ENCODE assay signal across 9 mouse cellular contexts in the genomic region with DNA sequence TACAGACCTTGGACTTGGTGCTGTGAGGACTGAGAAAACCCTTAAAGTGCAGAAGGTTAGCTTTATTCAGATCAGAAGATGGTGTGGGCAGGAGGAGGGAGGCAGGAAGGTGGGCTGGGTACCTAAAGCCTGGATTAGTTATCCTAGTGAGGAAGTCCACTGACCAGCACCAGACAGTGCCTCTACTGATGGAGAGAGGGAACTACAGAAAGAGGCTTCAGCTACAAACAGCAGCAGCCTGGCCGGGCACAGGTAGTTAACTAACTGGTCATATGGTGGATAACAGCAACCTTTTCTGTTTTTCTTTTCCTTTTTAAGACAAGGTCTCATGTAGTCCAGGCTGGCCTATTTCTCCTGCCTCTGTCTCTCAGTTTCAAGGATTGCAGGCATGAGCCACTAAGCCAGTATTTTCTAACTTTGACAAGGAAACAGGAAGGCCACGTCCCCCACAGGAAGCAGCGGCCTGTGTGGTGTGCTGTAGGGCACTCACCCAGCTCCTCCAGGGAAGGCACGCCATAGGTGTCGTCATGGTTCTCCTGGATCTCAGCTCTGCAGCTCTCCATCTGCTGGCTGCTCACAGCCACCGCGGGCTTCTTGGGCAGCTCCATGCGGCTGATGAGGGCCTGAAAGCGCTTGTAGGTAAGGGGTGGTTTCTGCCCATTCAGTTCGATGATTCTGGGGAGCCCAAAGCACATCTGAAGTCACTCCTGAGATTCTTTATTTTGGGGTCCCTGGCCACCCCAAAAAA. TPM values are rescaled to one million over a fixed set of nuclear protein-coding genes. Genes with fewer than 3 reads are reported as not detected.
DNase-seq lines count a peak whose midpoint lies in the region; ATAC-seq and TF ChIP-seq lines count a peak whose summit lies in the region.
"Had no signal": no experiment of that assay in that cellular context is flagged by ENCODE, and none has a peak within 500 bp of the region (broad histone marks: within the 10 kb centered on the region; RNA-seq: fewer than 3 reads in every experiment).

No protein-coding gene starts in this region.

- no peak overlapping the region for H3K4me2 ChIP-seq in hindbrain, postnatal 0 days (ENCODE audit: low read depth, low read length)
- no peak overlapping the region for H3K4me2 ChIP-seq in hindbrain, embryonic 16.5 days (ENCODE audit: low read length)
- H3K4me2 ChIP-seq: midbrain, embryonic 12.5 days had no signal

- no peaks in the 10 kb centered on the region for H3K27me3 ChIP-seq in hindbrain, postnatal 0 days (ENCODE audit: insufficient read depth, low read length)
- H3K27me3 ChIP-seq in hindbrain, embryonic 16.5 days (replicated peaks; ENCODE audit: control insufficient read depth, insufficient read depth, low read length): no peaks in the 10 kb centered on the region
- H3K27me3 ChIP-seq: midbrain, embryonic 12.5 days had no signal

- no peak; the same call in 1 of the 2 replicates for ATAC-seq in hindbrain, postnatal 0 days
- ATAC-seq in hindbrain, embryonic 16.5 days: no peak
- ATAC-seq in CD4-positive, CD25-positive, alpha-beta regulatory T cell, adult 4 months: peak; percentile 29

- H3K27ac ChIP-seq in hindbrain, postnatal 0 days: peak overlapping the region; percentile 85; the same call in 1 of the 2 replicates
- no peak overlapping the region for H3K27ac ChIP-seq in hindbrain, embryonic 16.5 days (ENCODE audit: low read depth, low read length)
- H3K27ac ChIP-seq in cortical plate, adult 2 months (ENCODE audit: insufficient read depth, low read length): peak overlapping the region; percentile 37
- H3K27ac ChIP-seq: midbrain, embryonic 12.5 days had no signal

- DNase-seq in hindbrain, postnatal 0 days (ENCODE audit: low spot score): peak; percentile 52
- peak; percentile 17 for DNase-seq in A20 (ENCODE audit: low read depth, low spot score)
- DNase-seq in right cerebral cortex, postnatal 36 days (ENCODE audit: low spot score in 2 of 2): no peak
- DNase-seq in frontal cortex, postnatal 14 days (ENCODE audit: low spot score in 2 of 2): no peak
- no peak for DNase-seq in layer of hippocampus, postnatal 36 days

- TF ChIP-seq POLR2A in cortical plate, adult 2 months (IDR thresholded peaks at IDR 0.05; ENCODE audit: extremely low read depth, insufficient read depth, low read length): no peak

- peaks cover 33% of the 10 kb centered on the region for H3K4me1 ChIP-seq in hindbrain, postnatal 0 days (ENCODE audit: insufficient read depth, low read length)
- peaks cover 33% of the 10 kb centered on the region for H3K4me1 ChIP-seq in hindbrain, embryonic 16.5 days (ENCODE audit: control insufficient read depth, insufficient read depth, low read depth, low read length)
- H3K4me1 ChIP-seq in cortical plate, adult 2 months (ENCODE audit: control insufficient read depth, insufficient read depth, low read length): peaks cover 16% of the 10 kb centered on the region

- WGBS in hindbrain, postnatal 0 days: 66% methylated on average over 10 of the region's 10 CpGs
- whole genome bisulfite sequencing in hindbrain, embryonic 16.5 days: 72% methylated on average over 10 of the region's 10 CpGs

- no peak overlapping the region for H3K4me3 ChIP-seq in hindbrain, postnatal 0 days (ENCODE audit: low read length)
- no peak overlapping the region for H3K4me3 ChIP-seq in hindbrain, embryonic 16.5 days (ENCODE audit: low read length)
- no peak overlapping the region for H3K4me3 ChIP-seq in cortical plate, adult 2 months (ENCODE audit: insufficient read depth, low read length)
- H3K4me3 ChIP-seq: midbrain, embryonic 12.5 days had no signal

- TF ChIP-seq CTCF in hindbrain, postnatal 0 days (IDR thresholded peaks at IDR 0.05; ENCODE audit: low read depth): peak; percentile 60
- TF ChIP-seq CTCF in cortical plate, adult 2 months (IDR thresholded peaks at IDR 0.05; ENCODE audit: extremely low read depth, insufficient read depth, low read length): peak; percentile 40

- H3K9me3 ChIP-seq in hindbrain, postnatal 0 days (ENCODE audit: low read length): no peaks in the 10 kb centered on the region
- H3K9me3 ChIP-seq in hindbrain, embryonic 16.5 days (ENCODE audit: control insufficient read depth, low read length): no peaks in the 10 kb centered on the region
- H3K9me3 ChIP-seq: midbrain, embryonic 12.5 days had no signal

- H3K9ac ChIP-seq in hindbrain, postnatal 0 days (replicated peaks; ENCODE audit: low read length): no peak overlapping the region
- no peak overlapping the region for H3K9ac ChIP-seq in hindbrain, embryonic 16.5 days (ENCODE audit: low read depth, low read length)

- peaks cover 50% of the 10 kb centered on the region; the same call in 1 of the 2 replicates for H3K36me3 ChIP-seq in hindbrain, postnatal 0 days (ENCODE audit: insufficient read depth, low read length)
- peaks cover 34% of the 10 kb centered on the region for H3K36me3 ChIP-seq in hindbrain, embryonic 16.5 days (ENCODE audit: control insufficient read depth, insufficient read depth, low read length)

RNA-seq across cellular contexts. Expression of a gene that starts 11.3 kb away (rescaled TPM):
- total RNA-seq in hindbrain, postnatal 0 days (2014; rRNA removed): 43.8 and 45.5 TPM in 2 replicates
- polyA plus RNA-seq in hindbrain, postnatal 0 days (2015; fragmentation: Nextera tagmentation; extraction: Ambion mirVana): 50.6 and 52.0 TPM in 2 replicates
- 51.4 and 53.2 TPM in 2 replicates for polyA plus RNA-seq in hindbrain, embryonic 16.5 days (2015; fragmentation: Nextera tagmentation; extraction: Ambion mirVana)
- polyA plus RNA-seq in CD4-positive, CD25-positive, alpha-beta regulatory T cell, adult 4 months (2017; shearing (Covaris generic)): 10 to 100 TPM; 10.6 to 13.4 TPM
- 99.9 and 108 TPM in 2 replicates for polyA plus RNA-seq in cortical plate, adult 2 months (2012; rRNA removed)
- total RNA-seq in layer of hippocampus, postnatal 36 days (2021): 100 to 1,000 TPM in 1 of 2 experiments, 10 to 100 TPM in 1; 93.7 to 101 TPM

RNA-seq across cellular contexts. Expression of a gene that starts 21.5 kb away (rescaled TPM):
- 361 and 373 TPM in 2 replicates for total RNA-seq in hindbrain, postnatal 0 days (2014; rRNA removed)
- 177 and 182 TPM in 2 replicates for polyA plus RNA-seq in hindbrain, postnatal 0 days (2015; fragmentation: Nextera tagmentation; extraction: Ambion mirVana)
- polyA plus RNA-seq in hindbrain, embryonic 16.5 days (2015; fragmentation: Nextera tagmentation; extraction: Ambion mirVana): 112 and 130 TPM in 2 replicates
- under 1 TPM; 0.35 to 0.68 TPM for polyA plus RNA-seq in CD4-positive, CD25-positive, alpha-beta regulatory T cell, adult 4 months (2017; shearing (Covaris generic))
- 320 and 321 TPM in 2 replicates for polyA plus RNA-seq in cortical plate, adult 2 months (2012; rRNA removed)
- 100 to 1,000 TPM; 336 to 345 TPM for total RNA-seq in layer of hippocampus, postnatal 36 days (2021)

RNA-seq across cellular contexts. Expression of a gene that starts 37.8 kb away (rescaled TPM):
- 11.0 and 12.7 TPM in 2 replicates for total RNA-seq in hindbrain, postnatal 0 days (2014; rRNA removed)
- polyA plus RNA-seq in hindbrain, postnatal 0 days (2015; fragmentation: Nextera tagmentation; extraction: Ambion mirVana): 12.7 and 16.4 TPM in 2 replicates
- polyA plus RNA-seq in hindbrain, embryonic 16.5 days (2015; fragmentation: Nextera tagmentation; extraction: Ambion mirVana): 18.9 and 20.7 TPM in 2 replicates
- 10 to 100 TPM; 50.3 to 73.8 TPM for polyA plus RNA-seq in CD4-positive, CD25-positive, alpha-beta regulatory T cell, adult 4 months (2017; shearing (Covaris generic))
- 14.0 and 14.2 TPM in 2 replicates for polyA plus RNA-seq in cortical plate, adult 2 months (2012; rRNA removed)
- total RNA-seq in layer of hippocampus, postnatal 36 days (2021): 10 to 100 TPM; 13.3 to 14.5 TPM

RNA-seq across cellular contexts. Expression of a gene that starts 40.2 kb away (rescaled TPM):
- 1.6 and 1.8 TPM in 2 replicates for total RNA-seq in hindbrain, postnatal 0 days (2014; rRNA removed)
- 4.0 and 4.9 TPM in 2 replicates for polyA plus RNA-seq in hindbrain, postnatal 0 days (2015; fragmentation: Nextera tagmentation; extraction: Ambion mirVana)
- 5.8 and 7.7 TPM in 2 replicates for polyA plus RNA-seq in hindbrain, embryonic 16.5 days (2015; fragmentation: Nextera tagmentation; extraction: Ambion mirVana)
- polyA plus RNA-seq in CD4-positive, CD25-positive, alpha-beta regulatory T cell, adult 4 months (2017; shearing (Covaris generic)): 1 to 10 TPM; 4.5 to 8.1 TPM
- polyA plus RNA-seq in cortical plate, adult 2 months (2012; rRNA removed): 4.2 and 4.4 TPM in 2 replicates
- 1 to 10 TPM; 3.8 to 6.4 TPM for total RNA-seq in layer of hippocampus, postnatal 36 days (2021)

RNA-seq across cellular contexts. Expression of a gene that starts 47.9 kb away (rescaled TPM):
- total RNA-seq in hindbrain, postnatal 0 days (2014; rRNA removed): 0.11 and 0.16 TPM in 2 replicates
- polyA plus RNA-seq in hindbrain, postnatal 0 days (2015; fragmentation: Nextera tagmentation; extraction: Ambion mirVana): 1.8 and 2.1 TPM in 2 replicates
- 1.7 and 2.3 TPM in 2 replicates for polyA plus RNA-seq in hindbrain, embryonic 16.5 days (2015; fragmentation: Nextera tagmentation; extraction: Ambion mirVana)
- polyA plus RNA-seq in CD4-positive, CD25-positive, alpha-beta regulatory T cell, adult 4 months (2017; shearing (Covaris generic)): not detected
- 0.31 and 0.59 TPM in 2 replicates for polyA plus RNA-seq in cortical plate, adult 2 months (2012; rRNA removed)
- total RNA-seq in layer of hippocampus, postnatal 36 days (2021): under 1 TPM in 1 of 2 experiments, not detected in 1; 0.81 TPM

Comparison
In these comparisons a context has a peak if more than half of its experiments do, and no peak if none do; other contexts are left out.
1. DNase-seq: peak in hindbrain, postnatal 0 days (single experiment) and A20 (single experiment); none in right cerebral cortex, postnatal 36 days (0 of 2), frontal cortex, postnatal 14 days (0 of 2) and layer of hippocampus, postnatal 36 days (0 of 2).
2. RNA of a gene that starts 21.5 kb away (polyA plus RNA-seq): 320 to 321 TPM in cortical plate, adult 2 months, 177 to 182 TPM in hindbrain, postnatal 0 days and 112 to 130 TPM in hindbrain, embryonic 16.5 days; 0.35 to 0.68 TPM in CD4-positive, CD25-positive, alpha-beta regulatory T cell, adult 4 months; every median in the first group is over 10 times any median in the second.